19 mouse cellular contexts compared by ENCODE assay signal in genomic region chr2:133565995-133566710, GRCm38 (mm10). TPM values are rescaled to one million over a fixed set of nuclear protein-coding genes. Genes with fewer than 3 reads are reported as not detected.
DNase-seq lines count a peak whose midpoint lies in the region; ATAC-seq and TF ChIP-seq lines count a peak whose summit lies in the region.
"Had no signal": no experiment of that assay in that cellular context is flagged by ENCODE, and none has a peak within 500 bp of the region (broad histone marks: within the 10 kb centered on the region; RNA-seq: fewer than 3 reads in every experiment).

No protein-coding gene starts in this region.

- no peak for TF ChIP-seq POLR2A in lung, adult 2 months (IDR thresholded peaks at IDR 0.05; ENCODE audit: borderline replicate concordance, extremely low read depth, low read depth, low read length)

- peak; percentile 10 for DNase-seq in lung, postnatal 14 days
- DNase-seq in lung, adult 2 months = no peak
- DNase-seq in embryonic facial prominence, embryonic 14.5 days (ENCODE audit: low spot score) = peak; percentile 80
- DNase-seq in limb, embryonic 10.5 days (ENCODE audit: low spot score) = peak; percentile 54
- no peak for DNase-seq in midbrain, embryonic 10.5 days (ENCODE audit: low spot score)
- no peak for DNase-seq in right cerebral cortex, postnatal 4 days
- DNase-seq: adrenal gland, adult 8-10 months; cerebellum, adult 9-11 months; gastrocnemius, postnatal 25 days; kidney, adult 9 months; kidney, postnatal 36 days; liver, postnatal 0 days; right cerebral cortex, adult 18-20 months; thymus, postnatal 36 days had no signal

- H3K9me3 ChIP-seq in embryonic facial prominence, embryonic 14.5 days (ENCODE audit: control insufficient read depth, low read length) = no peaks in the 10 kb centered on the region
- no peaks in the 10 kb centered on the region for H3K9me3 ChIP-seq in limb, embryonic 10.5 days (replicated peaks)
- no peaks in the 10 kb centered on the region for H3K9me3 ChIP-seq in midbrain, embryonic 10.5 days (replicated peaks)
- H3K9me3 ChIP-seq: forebrain, embryonic 13.5 days; hindbrain, embryonic 10.5 days; megakaryocyte, embryonic 14.5 days; neural tube, embryonic 12.5 days had no signal

- no peak overlapping the region for H3K9ac ChIP-seq in embryonic facial prominence, embryonic 14.5 days (ENCODE audit: low read depth, low read length)
- H3K9ac ChIP-seq: forebrain, embryonic 13.5 days; liver, postnatal 0 days; neural tube, embryonic 12.5 days had no signal

- no peaks in the 10 kb centered on the region for H3K27me3 ChIP-seq in embryonic facial prominence, embryonic 14.5 days (replicated peaks; ENCODE audit: control insufficient read depth, insufficient read depth, low read length)
- H3K27me3 ChIP-seq in limb, embryonic 10.5 days (ENCODE audit: low read depth, poor library complexity, severe bottlenecking) = no peaks in the 10 kb centered on the region
- H3K27me3 ChIP-seq in midbrain, embryonic 10.5 days (ENCODE audit: low read depth, poor library complexity, severe bottlenecking) = no peaks in the 10 kb centered on the region
- H3K27me3 ChIP-seq: forebrain, embryonic 13.5 days; neural tube, embryonic 12.5 days had no signal

- H3K4me1 ChIP-seq in lung, adult 2 months (ENCODE audit: control insufficient read depth, insufficient read depth, low read length) = no peaks in the 10 kb centered on the region
- peaks cover 21% of the 10 kb centered on the region for H3K4me1 ChIP-seq in embryonic facial prominence, embryonic 14.5 days (ENCODE audit: control insufficient read depth, insufficient read depth, low read length)
- peaks cover 39% of the 10 kb centered on the region for H3K4me1 ChIP-seq in limb, embryonic 10.5 days
- peaks cover 3% of the 10 kb centered on the region; the same call in 1 of the 2 replicates for H3K4me1 ChIP-seq in midbrain, embryonic 10.5 days
- H3K4me1 ChIP-seq: forebrain, embryonic 13.5 days; megakaryocyte, embryonic 14.5 days; neural tube, embryonic 12.5 days had no signal

- H3K4me2 ChIP-seq in embryonic facial prominence, embryonic 14.5 days (ENCODE audit: low read depth, low read length) = no peak overlapping the region
- H3K4me2 ChIP-seq: forebrain, embryonic 13.5 days; neural tube, embryonic 12.5 days had no signal

- H3K4me3 ChIP-seq in lung, adult 2 months (replicated peaks; ENCODE audit: extremely low read depth, low read depth, low read length) = no peak overlapping the region
- no peak overlapping the region for H3K4me3 ChIP-seq in embryonic facial prominence, embryonic 14.5 days (ENCODE audit: low read depth, low read length)
- no peak overlapping the region for H3K4me3 ChIP-seq in limb, embryonic 10.5 days
- no peak overlapping the region for H3K4me3 ChIP-seq in midbrain, embryonic 10.5 days
- H3K4me3 ChIP-seq: forebrain, embryonic 13.5 days; hindbrain, embryonic 10.5 days; megakaryocyte, embryonic 14.5 days; neural tube, embryonic 12.5 days had no signal

- H3K27ac ChIP-seq in embryonic facial prominence, embryonic 14.5 days (replicated peaks; ENCODE audit: low read depth, low read length) = 0 out of 2 replicates have a peak overlapping the region, but pooled peaks have one; percentile 5
- H3K27ac ChIP-seq in limb, embryonic 10.5 days = peak overlapping the region; percentile 75
- no peak overlapping the region for H3K27ac ChIP-seq in midbrain, embryonic 10.5 days (replicated peaks)
- H3K27ac ChIP-seq: forebrain, embryonic 13.5 days; hindbrain, embryonic 10.5 days; neural tube, embryonic 12.5 days had no signal

- no peak for ATAC-seq in embryonic facial prominence, embryonic 14.5 days (ENCODE audit: low read depth)
- ATAC-seq in megakaryocyte-erythroid progenitor cell, adult 5-6 weeks (replicated peaks; ENCODE audit: low FRiP score, low TSS enrichment, poor library complexity, severe bottlenecking) = 0 out of 2 replicates have a peak, but pooled peaks have one; percentile 4
- ATAC-seq: forebrain, embryonic 13.5 days; liver, postnatal 0 days had no signal

- TF ChIP-seq CTCF in lung, adult 2 months (IDR thresholded peaks at IDR 0.05; ENCODE audit: insufficient read depth, low read length) = no peak

- WGBS in lung, adult 2 months = 36% methylated on average over 14 of the region's 14 CpGs
- 43% methylated on average over 14 of the region's 14 CpGs for WGBS in embryonic facial prominence, embryonic 14.5 days
- WGBS in limb, embryonic 10.5 days = 44% methylated on average over 14 of the region's 14 CpGs
- 82% methylated on average over 14 of the region's 14 CpGs for WGBS in midbrain, embryonic 10.5 days

- peaks cover 9% of the 10 kb centered on the region; the same call in 1 of the 2 replicates for H3K36me3 ChIP-seq in embryonic facial prominence, embryonic 14.5 days (ENCODE audit: control insufficient read depth, insufficient read depth, low read length)
- H3K36me3 ChIP-seq in limb, embryonic 10.5 days = peaks cover 2% of the 10 kb centered on the region
- H3K36me3 ChIP-seq in midbrain, embryonic 10.5 days = no peaks in the 10 kb centered on the region
- H3K36me3 ChIP-seq: hindbrain, embryonic 10.5 days; neural tube, embryonic 12.5 days had no signal

RNA-seq across cellular contexts. Expression of gene Bmp2, which starts 14.2 kb away (rescaled TPM):
- 4.0 and 5.9 TPM in 2 replicates for polyA plus RNA-seq in lung, adult 2 months (2012; rRNA removed)
- polyA plus RNA-seq in embryonic facial prominence, embryonic 14.5 days (2014; fragmentation: Nextera tagmentation; extraction: Ambion mirVana) = 11.2 and 12.2 TPM in 2 replicates
- 4.0 and 7.9 TPM in 2 replicates for polyA plus RNA-seq in limb, embryonic 10.5 days (2016; fragmentation: Nextera tagmentation; extraction: Ambion mirVana)
- total RNA-seq in megakaryocyte-erythroid progenitor cell, adult 5-6 weeks (2014; fragmentation: Nextera tagmentation) = not detected in 2 replicates
- total RNA-seq in megakaryocyte-erythroid progenitor cell, adult 5-6 weeks (2017) = 0.47 TPM in 1 of 2 replicates, not detected in the other
- polyA plus RNA-seq in midbrain, embryonic 10.5 days (2016; fragmentation: Nextera tagmentation; extraction: Ambion mirVana) = 1.6 TPM in 2 replicates

Comparison
In these comparisons a context has a peak if more than half of its experiments do, and no peak if none do; other contexts are left out.
1. DNase-seq: peak in lung, postnatal 14 days (single experiment), embryonic facial prominence, embryonic 14.5 days (single experiment) and limb, embryonic 10.5 days (single experiment); none in lung, adult 2 months (single experiment), midbrain, embryonic 10.5 days (single experiment) and right cerebral cortex, postnatal 4 days (single experiment).